Mouse (Mus musculus): ENCODE data around the gene Snrpa.

GRCm38 (mm10) chr7:27233300-27233699, 37.2 kb upstream of the Snrpa start:
- no peak for TF ChIP-seq CTCF (IDR thresholded peaks at IDR 0.05; ENCODE audit: borderline replicate concordance, control insufficient read depth, extremely low read depth, insufficient read depth, low read length, poor library complexity)
- TF ChIP-seq POLR2A (IDR thresholded peaks at IDR 0.05; ENCODE audit: control insufficient read depth, extremely low read depth, insufficient read depth, low read length, poor library complexity), result no peak

All from thymus, adult 2 months (tissue).